Mouse (Mus musculus): ENCODE data around the gene 1700092M07Rik.
A peak's percentile ranks its signal among the peaks of the same experiment; 100 is the strongest.

- TF ChIP-seq CTCF (IDR thresholded peaks at IDR 0.05; ENCODE audit: low read depth, low read length) = no peak
- peak; percentile 74 for TF ChIP-seq POLR2A (IDR thresholded peaks at IDR 0.05; ENCODE audit: insufficient read depth, low read length)
Observed at GRCm38 (mm10) chr19:8774086-8774835, 33.7 kb downstream of the 1700092M07Rik start, which contains the start of gene Tmem179b.
